Mouse (Mus musculus) lung, adult 2 months (tissue): ENCODE measurements around the gene Hbp1.

Experiments used
- CTCF ChIP-seq: fragments of 200-500 bp; IDR thresholded peaks from 2 replicates; pipeline ENCODE4 v1.5.1; 2011; ENCODE audit warnings: mild to moderate bottlenecking, low read length, control low read depth; ENCODE audit not compliant: insufficient read depth
- POLR2A ChIP-seq: fragments of 200-500 bp; IDR thresholded peaks from 2 replicates; pipeline ENCODE4 v1.6.1; 2011; ENCODE audit warnings: low read depth, mild to moderate bottlenecking, control low read depth, low read length, borderline replicate concordance; ENCODE audit errors: extremely low read depth

GRCm38 (mm10) chr12:31955843-31956242 lies 5.5 kb upstream of the Hbp1 start:
- no peak for TF ChIP-seq POLR2A
- TF ChIP-seq CTCF = no peak
